Mouse (Mus musculus): ENCODE measurements around the gene Slc22a20.

DNA sequence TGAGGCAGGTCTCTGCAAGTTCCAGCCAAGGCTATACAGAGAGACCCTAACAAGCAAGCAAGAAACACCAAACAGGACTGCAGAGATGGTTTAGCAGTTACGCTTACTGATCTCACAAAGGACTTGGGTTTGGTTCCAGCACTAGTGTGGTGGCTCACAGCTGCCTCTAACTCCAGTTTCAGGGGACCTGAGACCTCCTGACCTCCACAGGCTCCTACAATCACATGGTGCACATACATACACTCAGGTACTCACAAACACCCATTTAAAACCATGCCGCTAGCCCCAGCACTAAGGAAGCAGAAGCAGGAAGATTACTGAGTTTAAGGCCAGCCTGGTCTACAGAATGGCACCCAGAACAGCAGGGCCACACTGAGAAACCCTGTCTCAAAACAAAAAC, 21.1 kb downstream of the Slc22a20 start:
- TF ChIP-seq CTCF (IDR thresholded peaks at IDR 0.05; ENCODE audit: low read depth, low read length), result no peak
- no peak for TF ChIP-seq GATA1 (IDR thresholded peaks at IDR 0.05; ENCODE audit: borderline replicate concordance, low read length)
- TF ChIP-seq POLR2AphosphoS5 (IDR thresholded peaks at IDR 0.05; ENCODE audit: insufficient replicate concordance, low read depth, low read length), result no peak
- TF ChIP-seq TAL1 (conservative IDR thresholded peaks at IDR 0.05; ENCODE audit: low read depth, low read length), result no peak
